Mouse (Mus musculus): ENCODE measurements at regions not wholly inside any gene's neighbourhood (a gene's known extent, or its start where the extent isn't known, plus 50 kb on each side); places are given as distances from the start of the nearest gene placed in this dataset.

DNA sequence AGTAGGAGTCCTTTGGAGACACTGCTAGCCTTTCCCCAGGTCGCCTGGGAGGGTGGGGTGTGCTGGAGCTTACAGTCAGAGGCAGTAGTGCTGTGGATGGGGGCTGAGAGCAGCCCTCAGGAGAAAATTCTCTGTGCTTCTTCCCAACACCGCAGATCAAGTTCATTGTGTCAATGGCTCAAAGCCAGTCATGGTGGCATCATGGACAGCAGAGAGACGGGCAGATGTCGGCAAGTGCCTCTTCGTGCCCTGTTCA, 262.9 kb upstream of the Dynlrb2 start:
- no peak overlapping the region for H3K9ac ChIP-seq (ENCODE audit: low read depth, low read length)
- 87% methylated on average over 5 of the region's 5 CpGs for WGBS

DNA sequence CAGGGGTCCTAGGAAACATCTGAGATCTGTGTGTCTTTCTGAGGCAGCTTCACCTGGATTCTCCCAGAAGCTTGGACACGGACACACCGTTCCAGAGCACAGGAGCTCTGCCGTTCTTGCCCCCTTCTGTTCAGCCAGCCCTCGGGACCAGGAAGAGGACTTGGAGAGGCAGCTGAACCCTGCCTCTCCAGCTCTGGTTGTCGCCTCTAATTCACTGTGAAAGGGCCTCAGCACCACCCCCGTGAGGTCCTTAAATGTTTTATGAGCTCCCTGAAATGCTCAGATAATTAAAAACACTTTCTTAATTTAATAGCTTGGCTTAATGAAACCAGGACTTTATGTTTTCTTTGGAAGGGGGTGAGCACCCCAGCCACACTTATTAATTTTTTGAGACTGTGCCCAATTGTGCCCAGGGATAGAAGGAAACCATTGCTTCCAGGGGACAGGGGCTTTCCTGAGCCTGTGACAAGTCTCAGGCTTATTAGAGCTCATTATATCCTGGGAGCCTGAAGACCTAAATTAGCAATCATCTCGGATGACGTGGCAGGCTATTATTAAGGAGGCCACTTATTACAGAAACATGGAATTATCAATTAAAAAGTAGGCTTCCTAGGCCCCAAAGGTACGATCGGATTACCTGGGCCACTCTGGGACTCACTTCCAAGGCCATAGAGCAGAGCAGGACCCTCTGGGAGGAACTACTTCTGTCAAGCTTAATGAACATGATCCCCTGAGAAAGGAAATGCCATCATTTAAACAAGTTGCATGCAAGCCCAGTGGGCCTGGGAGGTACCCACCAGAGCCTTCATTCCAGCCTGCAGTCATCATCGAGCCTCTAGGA, 263.4 kb upstream of the Dynlrb2 start:
- no peaks in the 10 kb centered on the region for H3K27me3 ChIP-seq (ENCODE audit: control insufficient read depth, insufficient read depth, low read length)
- no peaks in the 10 kb centered on the region for H3K4me1 ChIP-seq (ENCODE audit: control insufficient read depth, insufficient read depth, low read length)
- no peak overlapping the region for H3K27ac ChIP-seq (replicated peaks; ENCODE audit: insufficient read depth, low read depth, low read length)
- no peaks in the 10 kb centered on the region for H3K79me2 ChIP-seq (ENCODE audit: control insufficient read depth, insufficient read depth, low read length)
- H3K9ac ChIP-seq (ENCODE audit: low read depth, low read length) = no peak overlapping the region
- TF ChIP-seq POLR2A (IDR thresholded peaks at IDR 0.05; ENCODE audit: extremely low read depth, insufficient read depth, low read length) = no peak
- no peak for TF ChIP-seq CTCF (IDR thresholded peaks at IDR 0.05; ENCODE audit: low read depth, low read length)
- H3K4me3 ChIP-seq (ENCODE audit: insufficient read depth, low read depth, low read length) = no peak overlapping the region
- WGBS = 92% methylated on average over 11 of the region's 11 CpGs
- no peaks in the 10 kb centered on the region for H3K36me3 ChIP-seq (ENCODE audit: control insufficient read depth, insufficient read depth, low read length)
- DNase-seq (ENCODE audit: extremely low read depth, low read depth, low spot score) = no peak

More for the DNA sequence above, 262.9 kb upstream of the Dynlrb2 start:
- H3K79me2 ChIP-seq (ENCODE audit: control insufficient read depth, insufficient read depth, low read length) = no peaks in the 10 kb centered on the region
- no peak overlapping the region for H3K4me3 ChIP-seq (ENCODE audit: insufficient read depth, low read depth, low read length)
- H3K27ac ChIP-seq (replicated peaks; ENCODE audit: insufficient read depth, low read depth, low read length) = no peak overlapping the region
- H3K36me3 ChIP-seq (ENCODE audit: control insufficient read depth, insufficient read depth, low read length) = no peaks in the 10 kb centered on the region
- DNase-seq (ENCODE audit: extremely low read depth, low read depth, low spot score) = no peak
- TF ChIP-seq POLR2A (IDR thresholded peaks at IDR 0.05; ENCODE audit: extremely low read depth, insufficient read depth, low read length) = no peak
- H3K4me1 ChIP-seq (ENCODE audit: control insufficient read depth, insufficient read depth, low read length) = no peaks in the 10 kb centered on the region
- H3K27me3 ChIP-seq (ENCODE audit: control insufficient read depth, insufficient read depth, low read length) = no peaks in the 10 kb centered on the region

DNA sequence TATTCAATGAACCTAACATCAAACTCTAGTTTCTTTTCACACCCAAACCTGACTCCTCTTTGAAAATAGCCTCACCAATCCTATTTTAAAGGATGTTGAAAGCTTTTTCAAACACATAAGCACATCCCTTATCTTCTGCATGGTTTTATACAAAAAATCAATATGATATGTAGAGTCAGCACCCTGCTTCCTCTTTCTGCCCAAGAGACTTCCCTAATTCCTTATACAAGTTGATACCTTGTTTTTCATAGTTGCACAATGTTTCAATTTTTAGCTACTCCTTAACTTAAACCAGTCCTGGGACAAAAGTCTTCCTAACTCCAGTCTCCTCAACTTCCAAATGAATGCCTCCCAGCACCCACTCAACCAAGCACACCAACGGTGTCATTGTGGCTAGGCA, 266.1 kb upstream of the Dynlrb2 start:
- Histone ChIP-seq H3K79me2 (ENCODE audit: control insufficient read depth, insufficient read depth, low read length) (no peaks in the 10 kb centered on the region), H3K4me3 (ENCODE audit: insufficient read depth, low read depth, low read length) (no peak overlapping the region), H3K4me1 (ENCODE audit: control insufficient read depth, insufficient read depth, low read length) (no peaks in the 10 kb centered on the region), H3K27me3 (ENCODE audit: control insufficient read depth, insufficient read depth, low read length) (no peaks in the 10 kb centered on the region), H3K27ac (replicated peaks; ENCODE audit: insufficient read depth, low read depth, low read length) (no peak overlapping the region), H3K9ac (ENCODE audit: low read depth, low read length) (no peak overlapping the region), H3K36me3 (ENCODE audit: control insufficient read depth, insufficient read depth, low read length) (no peaks in the 10 kb centered on the region)
- DNase-seq (ENCODE audit: extremely low read depth, low read depth, low spot score) = no peak
- TF ChIP-seq POLR2A (IDR thresholded peaks at IDR 0.05; ENCODE audit: extremely low read depth, insufficient read depth, low read length) = no peak
- 91% methylated on average over 1 of the region's 1 CpGs for WGBS

DNA sequence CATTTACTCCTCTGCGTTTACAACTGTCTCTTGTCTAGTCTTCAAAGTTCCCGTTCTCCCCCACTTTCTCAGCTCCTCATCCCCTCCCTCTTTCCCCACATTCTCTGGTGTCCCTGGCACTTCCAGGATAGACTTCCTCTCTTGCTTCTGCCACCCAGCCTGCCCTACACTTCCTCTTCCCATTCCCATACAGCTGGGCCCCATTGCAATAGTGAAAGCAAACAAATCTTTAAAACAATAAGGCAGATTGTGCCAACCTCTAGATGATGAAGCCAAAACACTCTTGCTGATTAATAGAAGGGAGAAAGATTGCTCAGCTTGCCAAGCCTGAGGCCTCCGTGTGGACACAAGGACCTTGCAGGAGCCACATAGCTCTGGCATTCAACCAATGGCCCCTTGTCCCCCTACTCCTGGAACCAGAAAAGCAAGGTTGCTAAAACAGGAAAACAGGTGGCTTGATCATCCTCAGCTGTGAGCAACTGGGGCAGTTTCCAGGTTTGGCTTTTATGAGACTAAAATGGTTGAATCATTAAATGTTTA, 267.1 kb upstream of the Dynlrb2 start:
- WGBS = 61% methylated on average over 3 of the region's 3 CpGs
- Histone ChIP-seq H3K27ac (replicated peaks; ENCODE audit: insufficient read depth, low read depth, low read length) (no peak overlapping the region), H3K4me1 (ENCODE audit: control insufficient read depth, insufficient read depth, low read length) (no peaks in the 10 kb centered on the region), H3K36me3 (ENCODE audit: control insufficient read depth, insufficient read depth, low read length) (no peaks in the 10 kb centered on the region), H3K4me3 (ENCODE audit: insufficient read depth, low read depth, low read length) (no peak overlapping the region), H3K9ac (ENCODE audit: low read depth, low read length) (no peak overlapping the region), H3K79me2 (ENCODE audit: control insufficient read depth, insufficient read depth, low read length) (no peaks in the 10 kb centered on the region), H3K27me3 (ENCODE audit: control insufficient read depth, insufficient read depth, low read length) (no peaks in the 10 kb centered on the region)
- TF ChIP-seq POLR2A (IDR thresholded peaks at IDR 0.05; ENCODE audit: extremely low read depth, insufficient read depth, low read length) (no peak), CTCF (IDR thresholded peaks at IDR 0.05; ENCODE audit: low read depth, low read length) (no peak)
- no peak for DNase-seq (ENCODE audit: extremely low read depth, low read depth, low spot score)

DNA sequence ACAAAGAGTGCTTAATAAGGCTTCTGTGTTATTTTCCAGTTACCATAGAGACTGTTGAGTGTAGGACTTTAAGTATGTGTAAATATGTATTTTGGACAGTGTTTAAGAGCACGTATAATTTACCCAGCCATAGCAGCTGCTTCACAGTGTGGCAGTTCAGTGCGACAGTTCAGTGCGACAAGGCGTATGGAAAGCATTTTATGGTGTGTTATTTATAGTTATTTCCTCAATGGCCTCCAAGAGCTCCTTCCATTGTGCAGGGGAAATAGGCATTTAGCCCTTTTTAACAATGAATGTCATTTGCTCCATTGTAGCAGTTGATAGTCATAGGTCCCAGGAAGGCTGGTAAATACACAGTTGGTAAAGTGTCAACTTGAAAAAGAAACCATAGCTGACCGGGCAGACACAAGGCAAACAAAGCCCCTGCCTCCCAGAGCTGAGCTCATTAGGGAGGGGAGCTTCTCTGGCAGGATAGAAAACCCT, 275.1 kb upstream of the Dynlrb2 start:
- Histone ChIP-seq H3K36me3 (ENCODE audit: control insufficient read depth, insufficient read depth, low read length) (no peaks in the 10 kb centered on the region), H3K27me3 (ENCODE audit: control insufficient read depth, insufficient read depth, low read length) (no peaks in the 10 kb centered on the region), H3K4me1 (ENCODE audit: control insufficient read depth, insufficient read depth, low read length) (no peaks in the 10 kb centered on the region; the same call in 1 of the 2 replicates), H3K27ac (replicated peaks; ENCODE audit: insufficient read depth, low read depth, low read length) (no peak overlapping the region), H3K9ac (ENCODE audit: low read depth, low read length) (no peak overlapping the region), H3K79me2 (ENCODE audit: control insufficient read depth, insufficient read depth, low read length) (no peaks in the 10 kb centered on the region), H3K4me3 (ENCODE audit: insufficient read depth, low read depth, low read length) (no peak overlapping the region)
- DNase-seq (ENCODE audit: extremely low read depth, low read depth, low spot score) = no peak
- WGBS = 56% methylated on average over 5 of the region's 5 CpGs
- TF ChIP-seq CTCF (IDR thresholded peaks at IDR 0.05; ENCODE audit: low read depth, low read length) = no peak
- TF ChIP-seq POLR2A (IDR thresholded peaks at IDR 0.05; ENCODE audit: extremely low read depth, insufficient read depth, low read length) = no peak

DNA sequence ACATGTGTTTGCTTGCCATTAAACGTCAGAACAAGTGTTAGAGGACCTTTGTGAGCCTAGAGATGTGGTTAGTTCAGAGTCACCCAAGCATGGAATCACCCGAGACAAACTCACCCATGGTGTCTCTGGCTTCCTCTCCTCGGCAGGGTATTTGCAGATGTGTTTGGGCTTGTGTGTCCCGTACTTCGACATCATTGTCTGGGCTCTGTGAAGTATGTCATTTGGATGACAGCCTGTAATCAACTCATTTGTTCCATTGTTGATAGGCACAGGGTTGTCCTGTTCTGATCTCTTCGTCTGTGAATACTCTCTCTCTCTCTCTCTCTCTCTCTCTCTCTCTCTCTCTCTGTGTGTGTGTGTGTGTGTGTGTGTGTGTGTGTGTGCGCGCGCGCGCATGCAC, 277.8 kb upstream of the Dynlrb2 start:
- TF ChIP-seq POLR2A (IDR thresholded peaks at IDR 0.05; ENCODE audit: extremely low read depth, insufficient read depth, low read length) (no peak), CTCF (IDR thresholded peaks at IDR 0.05; ENCODE audit: low read depth, low read length) (no peak)
- no peak overlapping the region for H3K27ac ChIP-seq (replicated peaks; ENCODE audit: insufficient read depth, low read depth, low read length)
- H3K79me2 ChIP-seq (ENCODE audit: control insufficient read depth, insufficient read depth, low read length) = no peaks in the 10 kb centered on the region
- H3K36me3 ChIP-seq (ENCODE audit: control insufficient read depth, insufficient read depth, low read length) = no peaks in the 10 kb centered on the region
- H3K4me3 ChIP-seq (ENCODE audit: insufficient read depth, low read depth, low read length) = no peak overlapping the region
- no peak for DNase-seq (ENCODE audit: extremely low read depth, low read depth, low spot score)
- WGBS = 92% methylated on average over 11 of the region's 11 CpGs
- H3K4me1 ChIP-seq (ENCODE audit: control insufficient read depth, insufficient read depth, low read length) = no peaks in the 10 kb centered on the region; the same call in 1 of the 2 replicates
- H3K27me3 ChIP-seq (ENCODE audit: control insufficient read depth, insufficient read depth, low read length) = no peaks in the 10 kb centered on the region
- no peak overlapping the region for H3K9ac ChIP-seq (ENCODE audit: low read depth, low read length)

Measured in liver, adult 2 months (tissue).